Mouse (Mus musculus): ENCODE data around the gene Gpx8. TPM values are rescaled to one million over a fixed set of nuclear protein-coding genes. Genes with fewer than 3 reads are reported as not detected.

The Gpx8 gene
- polyA plus RNA-seq, 1 experiment: 10.6 TPM

DNA sequence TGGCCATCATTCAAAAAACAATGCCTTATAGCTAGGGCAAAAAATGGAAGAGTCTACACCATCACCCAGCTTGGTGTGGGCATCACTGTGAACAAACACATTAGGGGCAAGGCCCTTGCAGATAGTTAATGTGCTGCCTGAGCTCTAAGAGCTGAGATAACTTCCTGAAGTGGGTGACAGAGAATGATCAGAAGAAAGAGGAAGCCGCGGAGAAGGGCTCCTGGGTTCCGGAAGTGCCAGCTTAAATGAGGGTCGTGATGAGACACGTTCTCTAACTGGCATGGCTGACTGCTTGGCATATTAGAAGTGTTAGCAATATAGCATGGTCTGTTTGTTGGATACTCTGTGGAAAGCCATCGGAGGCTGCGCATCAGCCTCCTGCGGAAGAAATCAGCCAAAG is 8.0 kb upstream of the Gpx8 start:
- WGBS: 78% methylated on average over 8 of the region's 8 CpGs
- H3K4me1 ChIP-seq (ENCODE audit: control insufficient read depth, insufficient read depth, low read length): no peaks in the 10 kb centered on the region
- no peak for TF ChIP-seq POLR2A (IDR thresholded peaks at IDR 0.05; ENCODE audit: borderline replicate concordance, extremely low read depth, low read depth, low read length)
- TF ChIP-seq CTCF (IDR thresholded peaks at IDR 0.05; ENCODE audit: insufficient read depth, low read length): no peak
- DNase-seq: no peak
- no peak overlapping the region for H3K4me3 ChIP-seq (replicated peaks; ENCODE audit: extremely low read depth, low read depth, low read length)

DNA sequence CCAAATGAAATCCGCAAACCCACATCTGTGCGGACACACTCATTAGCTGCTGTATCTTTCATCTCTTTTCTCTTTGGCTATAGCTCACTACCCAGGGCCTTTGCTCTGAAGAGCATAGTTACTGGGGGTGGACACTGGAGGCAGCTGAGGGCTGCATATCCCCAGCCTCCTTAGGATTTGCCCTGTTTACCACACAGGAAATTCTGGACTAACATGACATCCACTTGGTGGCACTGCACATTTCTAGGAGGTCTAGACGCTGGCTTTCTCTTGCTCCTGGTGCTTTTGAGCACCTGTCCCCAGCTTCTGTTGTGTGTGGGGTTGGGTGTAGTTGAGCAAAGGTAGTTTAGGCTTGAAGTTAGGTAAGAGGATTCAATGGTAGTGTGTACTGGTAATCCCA is 1.4 kb upstream of the Gpx8 start:
- no peak for TF ChIP-seq CTCF (IDR thresholded peaks at IDR 0.05; ENCODE audit: insufficient read depth, low read length)
- no peak for TF ChIP-seq POLR2A (IDR thresholded peaks at IDR 0.05; ENCODE audit: borderline replicate concordance, extremely low read depth, low read depth, low read length)
- DNase-seq: no peak
- WGBS: 66% methylated on average over 3 of the region's 3 CpGs
- H3K4me3 ChIP-seq (replicated peaks; ENCODE audit: extremely low read depth, low read depth, low read length): no peak overlapping the region
- H3K4me1 ChIP-seq (ENCODE audit: control insufficient read depth, insufficient read depth, low read length): peaks cover 2% of the 10 kb centered on the region; the same call in 1 of the 2 replicates

DNA sequence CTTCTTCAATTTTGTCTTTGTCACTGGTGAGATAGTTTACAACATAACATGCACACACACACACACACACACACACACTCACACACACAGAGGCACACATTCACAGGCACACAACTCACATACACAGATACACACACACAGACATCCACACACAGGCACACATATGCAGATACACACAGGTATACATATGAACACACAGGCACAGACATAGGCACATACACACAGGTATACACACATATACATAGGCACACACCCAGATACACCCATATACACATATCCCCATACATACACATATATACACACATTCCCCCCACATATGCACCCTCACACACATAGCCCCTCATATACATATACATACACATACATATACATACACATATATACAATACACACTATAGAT is 808 bp upstream of the Gpx8 start:
- Histone ChIP-seq H3K4me3 (replicated peaks; ENCODE audit: extremely low read depth, low read depth, low read length) (no peak overlapping the region), H3K4me1 (ENCODE audit: control insufficient read depth, insufficient read depth, low read length) (peaks cover 2% of the 10 kb centered on the region; the same call in 1 of the 2 replicates)
- DNase-seq: no peak
- TF ChIP-seq CTCF (IDR thresholded peaks at IDR 0.05; ENCODE audit: insufficient read depth, low read length): no peak
- TF ChIP-seq POLR2A (IDR thresholded peaks at IDR 0.05; ENCODE audit: borderline replicate concordance, extremely low read depth, low read depth, low read length): no peak

DNA sequence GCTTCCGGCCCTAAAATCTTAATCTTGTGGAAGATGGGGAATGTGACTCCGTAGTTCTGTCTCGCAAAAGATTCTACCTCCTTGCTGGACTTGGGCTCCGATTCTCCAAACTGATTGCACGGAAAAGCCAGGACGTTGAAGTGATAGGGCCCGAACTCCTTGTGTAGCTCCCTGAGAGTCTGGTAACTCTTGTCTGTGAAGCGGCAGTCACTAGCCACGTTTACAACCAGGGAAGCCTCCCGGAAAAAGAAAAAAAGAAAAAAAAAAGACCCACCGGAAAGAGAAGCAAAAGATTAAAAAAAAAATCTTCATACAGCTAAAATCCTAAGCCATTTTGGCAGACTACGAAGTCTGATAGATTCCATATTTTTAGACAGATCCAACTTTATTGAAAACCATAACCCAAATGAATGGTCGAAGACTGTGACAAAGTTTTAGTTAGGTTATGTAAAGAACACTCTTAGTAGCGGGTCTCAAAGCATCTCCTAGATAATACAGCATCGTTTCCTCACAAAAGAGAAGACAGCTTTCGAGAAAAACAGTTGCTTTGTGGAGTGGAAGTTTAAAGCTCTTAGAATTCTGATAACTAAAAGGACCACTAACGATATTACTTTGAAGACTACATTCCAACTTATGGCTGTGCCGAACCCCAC is 626 bp downstream of the Gpx8 start:
- 13% methylated on average over 18 of the region's 18 CpGs for WGBS
- Histone ChIP-seq H3K4me1 (ENCODE audit: control insufficient read depth, insufficient read depth, low read length) (peaks cover 2% of the 10 kb centered on the region; the same call in 1 of the 2 replicates), H3K4me3 (replicated peaks; ENCODE audit: extremely low read depth, low read depth, low read length) (peak overlapping the region; percentile 73)
- TF ChIP-seq CTCF (IDR thresholded peaks at IDR 0.05; ENCODE audit: insufficient read depth, low read length) (no peak), POLR2A (IDR thresholded peaks at IDR 0.05; ENCODE audit: borderline replicate concordance, extremely low read depth, low read depth, low read length) (no peak)
- no peak for DNase-seq

DNA sequence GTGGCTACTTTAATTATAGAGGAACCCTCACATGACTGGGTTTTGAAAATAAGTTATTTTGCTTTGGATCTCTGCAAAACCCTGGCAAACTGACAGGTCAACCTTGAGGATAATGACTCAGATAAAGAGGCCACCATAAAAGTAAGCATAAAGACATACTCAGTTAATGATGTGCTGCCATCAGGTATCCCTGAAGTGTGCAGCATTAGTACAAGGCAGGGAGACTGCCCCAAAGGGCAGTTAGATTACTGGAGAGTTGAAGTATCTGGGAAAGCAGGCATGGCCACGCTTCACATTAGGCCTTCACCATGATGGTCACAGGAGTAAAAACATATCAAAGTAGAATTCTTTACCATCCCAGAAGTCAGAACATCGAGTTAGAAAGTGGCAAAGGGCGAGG is 1.3 kb downstream of the Gpx8 start:
- no peak for TF ChIP-seq POLR2A (IDR thresholded peaks at IDR 0.05; ENCODE audit: borderline replicate concordance, extremely low read depth, low read depth, low read length)
- TF ChIP-seq CTCF (IDR thresholded peaks at IDR 0.05; ENCODE audit: insufficient read depth, low read length): no peak
- WGBS: 48% methylated on average over 3 of the region's 3 CpGs

DNA sequence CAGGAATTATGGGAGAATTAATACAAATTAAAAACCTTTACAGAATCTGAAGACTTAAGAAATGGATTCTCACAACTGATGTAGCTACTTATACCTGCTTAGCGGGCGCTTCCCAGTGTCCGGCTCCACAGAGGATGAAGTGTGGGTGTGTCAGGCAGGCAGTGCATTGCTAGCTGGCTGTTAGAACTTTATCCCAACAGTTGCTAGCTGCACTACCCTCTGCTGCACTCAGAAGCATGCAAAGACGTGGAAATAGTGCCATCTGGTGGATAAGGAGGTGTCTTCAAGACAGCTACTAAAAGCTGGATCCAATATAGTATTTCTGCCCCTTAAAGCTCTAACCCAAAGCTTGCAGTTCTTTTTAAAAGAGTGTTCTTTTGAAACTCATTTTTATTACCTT is 10.4 kb downstream of the Gpx8 start:
- WGBS: under 1% methylated on average over 4 of the region's 4 CpGs
- Histone ChIP-seq H3K4me3 (replicated peaks; ENCODE audit: extremely low read depth, low read depth, low read length) (no peak overlapping the region), H3K4me1 (ENCODE audit: control insufficient read depth, insufficient read depth, low read length) (no peaks in the 10 kb centered on the region; the same call in 1 of the 2 replicates)
- DNase-seq: peak; percentile 42
- TF ChIP-seq CTCF (IDR thresholded peaks at IDR 0.05; ENCODE audit: insufficient read depth, low read length): peak; percentile 57
- TF ChIP-seq POLR2A (IDR thresholded peaks at IDR 0.05; ENCODE audit: borderline replicate concordance, extremely low read depth, low read depth, low read length): no peak

More for the DNA sequence above, 1.3 kb downstream of the Gpx8 start:
- no peak for DNase-seq
- Histone ChIP-seq H3K4me3 (replicated peaks; ENCODE audit: extremely low read depth, low read depth, low read length) (no peak overlapping the region), H3K4me1 (ENCODE audit: control insufficient read depth, insufficient read depth, low read length) (peaks cover 2% of the 10 kb centered on the region; the same call in 1 of the 2 replicates)

DNA sequence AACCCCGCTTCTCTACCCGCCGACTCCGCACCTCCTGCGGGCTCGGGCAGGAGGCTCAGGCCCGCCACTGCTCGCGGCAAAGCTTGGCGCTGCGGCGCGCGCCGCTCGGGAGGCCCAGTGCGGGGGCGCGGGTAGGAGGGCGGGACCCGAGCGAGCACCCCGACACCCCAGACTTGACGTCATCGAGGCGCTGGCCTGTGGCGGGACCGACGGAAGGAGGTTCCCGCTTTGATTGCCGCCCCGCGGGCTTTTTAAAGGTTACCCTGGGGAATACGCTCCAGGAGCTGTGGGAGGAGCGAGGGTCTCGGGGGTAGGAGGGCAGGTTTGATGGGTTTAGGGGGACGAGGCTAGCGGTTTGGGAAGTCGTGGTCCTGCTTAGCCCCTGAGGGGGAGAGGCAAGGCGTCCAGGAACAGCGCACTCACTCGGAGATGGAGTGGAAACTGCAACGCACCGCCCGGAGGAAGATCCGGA is 11.2 kb downstream of the Gpx8 start, which contains the start of gene Cdc20b:
Cdc20b (plus strand) TSS at position 162 of the 472 bp plus-strand sequence.
- whole genome bisulfite sequencing: under 1% methylated on average over 46 of the region's 46 CpGs
- TF ChIP-seq CTCF (IDR thresholded peaks at IDR 0.05; ENCODE audit: insufficient read depth, low read length) (no peak), POLR2A (IDR thresholded peaks at IDR 0.05; ENCODE audit: borderline replicate concordance, extremely low read depth, low read depth, low read length) (no peak)
- Histone ChIP-seq H3K4me3 (replicated peaks; ENCODE audit: extremely low read depth, low read depth, low read length) (peak within 1 kb of the TSS; percentile 53), H3K4me1 (ENCODE audit: control insufficient read depth, insufficient read depth, low read length) (no peaks in the 10 kb centered on the region; the same call in 1 of the 2 replicates)
- DNase-seq: peak; percentile 56

DNA sequence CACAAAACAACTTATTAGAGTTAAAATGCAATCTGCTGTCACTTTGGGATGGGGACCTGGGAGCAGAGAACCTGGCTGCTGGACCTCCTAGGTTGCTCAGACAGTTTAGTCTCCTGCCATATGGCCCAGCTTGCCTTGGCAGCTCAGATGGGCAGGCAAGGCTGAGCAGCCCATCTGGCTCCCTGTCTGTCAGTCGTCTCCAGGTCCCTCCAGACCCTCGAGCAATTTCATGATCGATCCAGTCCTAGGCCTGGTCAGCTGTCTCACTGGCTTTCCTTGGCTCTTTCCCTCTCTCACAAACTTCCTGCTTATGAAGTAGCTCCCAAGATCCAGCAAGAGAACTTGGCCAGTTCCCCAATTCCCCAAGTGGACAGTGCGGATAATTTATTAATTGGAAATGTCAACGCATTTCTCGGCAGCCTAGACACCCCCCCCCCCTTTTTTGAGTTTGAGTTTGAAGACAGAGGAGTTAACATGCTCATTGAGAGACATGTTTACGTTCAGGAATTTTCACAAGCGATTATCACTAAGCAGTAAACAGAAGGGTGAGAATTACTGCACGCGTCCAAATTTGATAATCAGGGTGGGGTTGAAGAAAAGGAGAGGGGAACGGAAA is 11.8 kb downstream of the Gpx8 start:
- TF ChIP-seq CTCF (IDR thresholded peaks at IDR 0.05; ENCODE audit: insufficient read depth, low read length) (no peak), POLR2A (IDR thresholded peaks at IDR 0.05; ENCODE audit: borderline replicate concordance, extremely low read depth, low read depth, low read length) (no peak)
- peak overlapping the region; percentile 0 for H3K4me3 ChIP-seq (replicated peaks; ENCODE audit: extremely low read depth, low read depth, low read length)
- DNase-seq: no peak
- H3K4me1 ChIP-seq (ENCODE audit: control insufficient read depth, insufficient read depth, low read length): no peaks in the 10 kb centered on the region; the same call in 1 of the 2 replicates
- 9% methylated on average over 11 of the region's 11 CpGs for WGBS

DNA sequence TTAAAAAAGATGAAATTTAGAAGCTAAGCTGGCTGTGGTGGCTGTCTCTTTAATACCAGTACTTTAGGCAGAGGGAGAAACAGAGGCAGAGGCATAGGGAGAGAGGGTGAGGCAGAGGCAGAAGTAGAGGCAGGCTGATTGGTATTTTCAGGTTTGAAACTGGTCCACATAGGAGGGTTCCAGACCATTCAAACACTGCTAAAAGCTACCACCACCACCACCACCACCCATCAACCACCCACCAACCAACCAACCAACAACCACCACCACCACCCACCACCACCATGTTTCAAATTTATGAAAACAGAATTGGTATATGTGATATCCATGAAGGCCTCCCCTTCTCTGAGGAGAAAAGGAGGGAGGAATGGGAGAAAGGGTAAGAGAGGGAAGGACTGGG is 13.4 kb downstream of the Gpx8 start:
- no peaks in the 10 kb centered on the region; the same call in 1 of the 2 replicates for H3K4me1 ChIP-seq (ENCODE audit: control insufficient read depth, insufficient read depth, low read length)
- TF ChIP-seq CTCF (IDR thresholded peaks at IDR 0.05; ENCODE audit: insufficient read depth, low read length) (no peak), POLR2A (IDR thresholded peaks at IDR 0.05; ENCODE audit: borderline replicate concordance, extremely low read depth, low read depth, low read length) (no peak)
- DNase-seq: no peak
- no peak overlapping the region for H3K4me3 ChIP-seq (replicated peaks; ENCODE audit: extremely low read depth, low read depth, low read length)
